Mouse (Mus musculus) spleen, postnatal 36 days (tissue): ENCODE results near the gene Celf1.
"Not testable (repeated sequence)": the region's sequence is repeated elsewhere in the genome, so short reads cannot be mapped to it uniquely, and the experiment has no call there.

ENCODE experiments used
- DNase-seq, 2 experiments: peaks; one replicate each; pipeline ENCODE4 v3.0.0; 2022; ENCODE audit warnings: low spot score in 2 of 2, mixed read lengths in 1 of 2

Celf1 gene

GRCm38 (mm10) chr2:90940233-90941229, at the start of gene Celf1:
TSS of gene Celf1 (plus strand) at chr2:90940382.
- peak; percentile 85 to 86 for DNase-seq

- DNase-seq = peak; percentile 33 to 46
Observed at GRCm38 (mm10) chr2:90893673-90894298, 46.4 kb upstream of the Celf1 start.

GRCm38 (mm10) chr2:90894299-90894677, 45.9 kb upstream of the Celf1 start:
- DNase-seq = not testable (repeated sequence)

- no peak for DNase-seq
Observed at GRCm38 (mm10) chr2:90903398-90903797, 36.8 kb upstream of the Celf1 start.

- peak; percentile 84 to 90 for DNase-seq
Observed at GRCm38 (mm10) chr2:90904076-90904855, 35.9 kb upstream of the Celf1 start, which contains the start of the genes Kbtbd4 and Ndufs3. TSS of gene Kbtbd4 (plus strand) at chr2:90904740. TSS of gene Ndufs3 (minus strand) at chr2:90904827.

- DNase-seq = peak in 1 of 2 experiments; percentile 5
Observed at GRCm38 (mm10) chr2:90904856-90905224, 35.3 kb upstream of the Celf1 start.

- DNase-seq = no peak
Observed at GRCm38 (mm10) chr2:90906721-90907120, 33.5 kb upstream of the Celf1 start.

GRCm38 (mm10) chr2:90910861-90911260, 29.3 kb upstream of the Celf1 start:
- no peak for DNase-seq

GRCm38 (mm10) chr2:90911668-90912067, 28.5 kb upstream of the Celf1 start:
- DNase-seq = no peak

GRCm38 (mm10) chr2:90913671-90914070, 26.5 kb upstream of the Celf1 start:
- DNase-seq = no peak

GRCm38 (mm10) chr2:90915516-90915915, 24.7 kb upstream of the Celf1 start:
- no peak for DNase-seq

GRCm38 (mm10) chr2:90916560-90917232, 23.5 kb upstream of the Celf1 start:
- peak in 1 of 2 experiments; percentile 4 for DNase-seq

- DNase-seq = peak; percentile 48
Observed at GRCm38 (mm10) chr2:90917233-90917998, 22.8 kb upstream of the Celf1 start.

GRCm38 (mm10) chr2:90917999-90918698, 22.0 kb upstream of the Celf1 start:
- no peak for DNase-seq

- DNase-seq = no peak
Observed at GRCm38 (mm10) chr2:90921178-90921577, 19.0 kb upstream of the Celf1 start.

GRCm38 (mm10) chr2:90922636-90923035, 17.5 kb upstream of the Celf1 start:
- DNase-seq = no peak

- DNase-seq = no peak
Observed at GRCm38 (mm10) chr2:90928566-90928965, 11.6 kb upstream of the Celf1 start.

GRCm38 (mm10) chr2:90931829-90932228, 8.4 kb upstream of the Celf1 start:
- no peak for DNase-seq

- no peak for DNase-seq
Observed at GRCm38 (mm10) chr2:90932273-90932672, 7.9 kb upstream of the Celf1 start.

- DNase-seq = no peak
Observed at GRCm38 (mm10) chr2:90938362-90938761, 1.8 kb upstream of the Celf1 start.
